Mouse (Mus musculus) CD4-positive helper T cell, adult 2 months (primary cell): ENCODE measurements around the gene Unc93b1.
A peak's percentile ranks its signal among the peaks of the same experiment; 100 is the strongest.

Experiments
- DNase-seq: peaks from one replicate; pipeline ENCODE4 v3.0.0-alpha.2; 2012; ENCODE audit warnings: low read depth, missing footprints, low spot score

The Unc93b1 gene

DNA sequence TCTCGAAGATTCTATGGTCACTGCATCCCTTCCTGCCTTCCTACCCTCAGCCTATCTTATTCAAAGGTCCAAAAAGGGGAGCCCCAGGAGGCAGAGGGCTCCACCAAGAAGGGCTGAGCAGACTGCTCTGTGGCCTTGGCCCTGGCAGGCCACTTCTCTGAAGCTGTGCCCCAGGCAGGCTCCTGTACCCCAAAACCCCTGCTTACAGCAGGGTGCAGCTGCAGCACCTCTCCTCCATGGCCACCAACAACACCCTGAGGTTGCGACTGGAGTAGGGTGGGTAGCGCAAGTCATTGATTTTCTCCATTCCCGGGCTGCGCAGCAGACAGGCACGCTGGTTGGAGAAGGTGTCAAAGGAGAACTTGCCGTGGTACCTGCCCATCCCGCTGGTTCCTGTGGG, 21.3 kb upstream of the Unc93b1 start:
- no peak for DNase-seq

DNA sequence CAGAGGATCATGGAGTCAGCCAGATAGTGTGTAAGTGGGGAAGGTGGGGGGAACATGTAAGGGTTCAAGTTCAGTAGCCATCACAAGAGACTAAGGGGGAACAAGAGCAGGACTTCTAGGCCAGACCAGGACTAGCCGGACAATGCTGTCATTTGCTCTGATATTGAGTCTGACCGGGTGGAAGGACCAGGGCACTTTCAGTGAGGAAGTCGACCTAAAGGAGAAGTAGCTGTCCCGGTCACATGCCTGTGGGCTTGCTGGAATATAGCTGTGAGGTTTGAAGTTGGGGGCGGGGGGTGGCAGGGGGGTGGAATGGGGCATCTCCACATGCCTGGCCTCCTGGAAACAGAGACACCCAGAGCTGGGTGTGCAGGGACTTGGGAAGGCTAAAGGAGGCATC, 20.5 kb upstream of the Unc93b1 start:
- DNase-seq, result no peak

DNA sequence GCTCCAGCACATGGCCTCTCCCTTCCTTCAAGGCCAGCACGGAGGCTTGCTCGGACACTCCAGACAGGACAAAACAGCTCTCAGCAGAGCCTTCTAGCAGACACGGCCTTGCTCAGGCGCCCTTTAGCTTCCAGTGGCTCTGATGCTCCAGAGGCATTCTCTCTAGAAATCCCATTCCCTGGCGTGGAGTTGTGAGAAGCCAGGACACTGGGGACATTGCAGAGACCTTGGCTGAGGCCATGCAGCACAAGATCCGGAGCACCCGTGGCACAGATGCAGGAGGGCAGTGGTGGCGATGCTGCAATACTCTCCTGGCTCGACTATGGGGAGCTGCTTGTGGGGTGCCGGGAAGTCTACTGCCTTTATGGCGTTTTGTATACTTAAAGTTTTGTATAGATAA, 18.3 kb upstream of the Unc93b1 start:
- no peak for DNase-seq

DNA sequence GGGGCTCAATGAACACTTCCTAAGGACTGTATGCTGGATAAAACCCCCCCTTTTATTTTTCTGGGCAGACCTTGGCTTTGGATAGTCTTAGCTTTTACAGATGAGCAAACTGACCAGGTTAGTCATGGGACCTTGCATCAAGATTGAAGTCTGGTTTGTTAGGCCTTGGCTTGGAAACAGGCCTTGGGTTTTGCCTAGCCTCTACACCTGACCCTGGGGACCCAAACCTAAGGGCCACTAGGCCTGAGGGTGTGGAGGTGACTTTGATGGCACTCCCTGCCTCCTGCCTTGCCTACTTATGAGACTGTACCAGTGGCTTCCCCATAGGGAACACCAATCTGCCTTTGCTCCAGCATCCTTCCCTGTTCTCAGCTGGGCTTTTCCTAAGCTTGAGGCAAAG, 15.1 kb upstream of the Unc93b1 start:
- DNase-seq, result no peak

DNA sequence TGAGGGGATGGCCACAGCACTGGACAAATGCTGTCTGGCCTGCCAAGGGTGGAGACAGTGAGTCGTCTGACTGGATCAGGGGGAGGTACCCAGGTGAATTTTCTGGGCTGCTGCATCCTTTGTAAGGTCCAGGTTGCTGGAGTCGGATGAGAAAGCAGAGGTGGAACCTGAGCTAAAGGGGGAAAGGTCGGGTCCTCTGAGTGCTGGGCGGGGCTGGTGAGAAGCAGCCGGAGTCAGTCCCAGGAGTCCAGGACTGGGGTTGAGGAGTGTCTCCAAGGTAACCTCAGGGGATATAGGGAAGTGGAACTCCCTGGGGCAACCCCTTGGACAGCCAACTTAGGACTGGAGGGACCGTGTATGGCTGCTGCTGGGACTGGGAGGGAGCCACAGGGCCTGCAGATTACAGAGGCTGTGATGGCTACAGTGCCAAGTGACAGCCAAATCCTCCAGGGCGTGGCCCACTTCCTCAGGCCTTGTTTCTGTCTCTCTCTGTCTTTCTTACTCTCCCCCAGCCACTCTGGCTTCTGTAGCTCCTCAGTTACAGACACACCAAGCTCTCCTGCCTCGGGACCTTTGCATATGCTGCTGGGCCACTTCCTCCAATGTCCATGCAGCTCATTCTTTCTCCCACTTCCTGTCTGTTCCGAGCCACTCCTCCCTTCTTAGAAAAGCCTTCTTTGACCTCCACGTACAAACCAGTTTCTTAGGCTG, 12.2 kb upstream of the Unc93b1 start:
- no peak for DNase-seq

DNA sequence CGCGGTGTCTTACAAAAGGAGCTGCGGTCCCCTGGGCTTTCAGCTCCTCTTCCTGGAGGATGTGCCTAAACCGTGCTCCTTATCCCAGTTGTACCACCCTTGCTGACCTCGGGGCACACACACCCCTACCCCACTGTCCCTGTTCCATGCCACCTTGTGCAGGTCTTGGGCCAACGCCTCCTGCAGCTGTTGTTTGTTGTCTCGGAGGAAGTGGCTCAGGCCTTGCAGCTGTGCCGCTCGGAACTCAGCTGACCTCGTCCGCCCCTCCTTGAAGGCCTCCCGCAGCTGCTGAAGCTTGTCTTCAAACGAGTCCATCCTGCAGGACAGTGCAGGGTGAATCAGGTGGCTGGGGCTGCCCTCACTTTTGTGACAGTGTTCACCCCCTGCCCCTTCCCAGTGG, 11.4 kb upstream of the Unc93b1 start:
- no peak for DNase-seq

DNA sequence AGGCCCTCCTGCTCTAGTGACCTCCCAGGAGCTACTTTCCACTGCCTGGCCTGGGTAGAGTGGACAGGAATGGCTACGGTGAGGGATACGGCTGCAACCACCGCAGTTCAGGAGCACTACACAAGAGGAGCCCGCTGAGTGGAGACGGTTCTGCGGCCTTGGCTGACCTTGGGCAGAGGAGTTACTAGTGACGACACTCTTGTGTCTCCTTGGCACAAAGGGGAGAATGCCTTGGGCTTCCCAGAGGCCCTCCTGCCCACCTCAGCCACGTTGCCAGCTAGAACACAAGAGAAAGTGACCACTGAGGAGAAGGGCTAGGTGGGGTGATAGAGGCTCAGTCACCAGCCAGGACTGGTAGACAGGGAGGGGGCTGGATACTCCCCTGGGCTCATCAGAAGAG, 10.8 kb upstream of the Unc93b1 start:
- DNase-seq, result no peak

DNA sequence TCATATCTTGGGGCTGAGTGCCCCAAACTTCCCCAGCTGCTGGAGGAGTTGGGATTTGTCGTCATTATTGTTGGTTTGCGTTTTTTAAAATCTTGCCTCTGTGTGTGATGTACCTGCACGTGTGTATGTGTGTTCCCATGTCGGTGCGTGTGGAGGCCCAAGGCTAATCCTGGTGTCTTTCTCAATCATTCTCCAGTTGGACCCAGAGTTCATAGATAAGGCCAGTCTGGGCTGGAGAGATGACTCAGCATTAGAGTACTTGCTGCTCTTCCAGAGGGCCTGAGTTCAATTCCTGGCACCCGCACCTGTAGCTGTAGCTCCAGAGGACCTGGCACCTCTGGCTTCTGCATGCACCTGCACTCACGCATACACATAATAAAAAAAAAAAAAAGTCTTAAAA, 10.1 kb upstream of the Unc93b1 start:
- no peak for DNase-seq

DNA sequence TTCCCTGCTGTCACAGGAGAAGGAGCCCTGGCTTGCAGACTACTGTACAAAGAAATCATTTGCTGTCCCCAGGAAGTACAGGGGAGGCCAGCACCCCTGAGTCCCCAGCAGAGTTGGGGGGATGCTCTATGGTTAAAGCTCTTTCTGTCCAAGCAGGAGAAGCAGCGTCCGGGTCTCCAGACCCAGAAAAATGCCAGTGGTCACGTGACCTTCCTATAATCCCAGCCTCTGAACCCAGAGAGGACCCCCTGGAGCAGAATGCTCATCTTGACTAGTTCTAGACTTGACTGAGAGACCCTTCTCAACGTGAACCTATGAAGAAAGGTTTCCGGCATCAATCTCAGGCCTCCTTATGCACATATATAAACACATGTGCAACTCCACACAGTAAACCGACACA, 9.1 kb upstream of the Unc93b1 start:
- DNase-seq, result no peak

DNA sequence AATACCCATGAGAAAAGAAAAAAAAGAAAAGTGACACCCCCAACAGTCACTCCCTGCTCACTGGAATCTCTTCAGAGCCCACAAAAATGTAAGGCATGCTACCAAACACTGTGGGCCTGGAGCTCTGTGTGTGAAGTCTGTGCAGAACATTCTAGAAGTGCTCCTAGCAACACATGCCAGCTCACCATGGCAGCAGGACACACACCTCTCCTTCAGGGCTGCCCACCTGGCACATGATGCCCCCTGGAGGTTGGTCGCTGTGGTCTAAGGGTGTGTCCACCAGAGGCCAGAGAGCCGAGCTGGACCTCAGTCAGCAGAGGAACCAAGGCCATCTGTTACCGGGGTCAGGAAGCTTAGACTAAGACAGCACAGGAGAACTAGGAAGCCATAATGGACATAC, 8.7 kb upstream of the Unc93b1 start:
- no peak for DNase-seq

DNA sequence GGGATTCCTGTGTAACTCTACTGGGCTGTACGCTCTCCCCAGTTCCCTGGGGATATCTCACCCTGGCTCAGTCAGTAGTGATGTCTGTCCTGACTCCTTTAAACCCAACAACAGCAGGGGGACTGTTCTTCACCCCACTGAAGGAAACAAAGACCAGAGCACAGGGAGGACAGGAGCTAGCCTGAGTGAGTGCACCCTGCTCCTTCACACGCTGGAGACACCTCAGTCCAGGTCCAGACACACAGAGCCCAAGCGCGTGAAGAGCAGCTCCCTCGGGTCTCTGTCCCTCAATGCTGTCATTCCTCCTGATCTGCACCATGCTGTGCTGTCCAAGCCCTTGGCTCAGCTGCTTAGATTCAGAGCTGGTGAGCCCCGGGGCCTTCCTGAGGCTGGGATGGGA, 8.3 kb upstream of the Unc93b1 start:
- DNase-seq, result no peak

DNA sequence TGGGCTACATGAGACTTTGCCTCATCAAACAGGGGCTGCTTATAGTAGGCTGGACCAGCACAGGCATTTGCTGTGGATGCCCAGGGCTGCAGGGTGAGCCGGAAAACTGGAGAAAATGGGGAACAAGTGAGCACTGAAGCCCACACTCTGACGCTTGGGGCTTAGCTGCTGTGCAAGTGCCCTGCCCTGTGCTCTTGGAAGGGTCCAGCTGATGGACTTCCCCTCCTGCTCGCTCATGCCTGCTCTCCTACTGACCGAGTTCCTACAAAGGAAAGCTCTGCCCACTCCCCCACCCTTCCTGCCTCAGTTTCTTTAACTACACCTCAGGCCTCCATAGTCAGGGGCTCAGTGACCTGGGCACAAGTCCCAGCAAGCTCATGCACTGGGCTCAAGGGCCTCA, 7.0 kb upstream of the Unc93b1 start:
- no peak for DNase-seq

DNA sequence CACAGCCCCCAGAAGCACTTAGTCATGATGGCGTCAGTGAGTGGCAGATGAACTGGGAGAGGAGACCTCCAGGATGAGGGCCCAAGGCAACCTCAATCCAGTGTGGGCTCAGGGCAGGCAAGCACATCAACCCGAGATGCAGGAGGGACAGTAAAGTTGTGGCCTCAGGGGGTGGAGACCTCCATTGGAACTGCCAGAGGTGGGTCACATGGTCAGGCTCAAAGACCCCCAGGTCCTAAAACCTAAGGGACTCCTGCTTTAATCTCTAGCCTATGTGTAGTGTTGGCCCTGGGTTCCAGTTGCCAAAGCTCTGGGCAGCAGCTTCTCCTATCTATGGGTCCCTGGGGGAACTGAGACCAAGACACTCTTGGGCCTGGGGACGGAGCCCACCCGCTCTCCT, 6.2 kb upstream of the Unc93b1 start:
- DNase-seq, result no peak

DNA sequence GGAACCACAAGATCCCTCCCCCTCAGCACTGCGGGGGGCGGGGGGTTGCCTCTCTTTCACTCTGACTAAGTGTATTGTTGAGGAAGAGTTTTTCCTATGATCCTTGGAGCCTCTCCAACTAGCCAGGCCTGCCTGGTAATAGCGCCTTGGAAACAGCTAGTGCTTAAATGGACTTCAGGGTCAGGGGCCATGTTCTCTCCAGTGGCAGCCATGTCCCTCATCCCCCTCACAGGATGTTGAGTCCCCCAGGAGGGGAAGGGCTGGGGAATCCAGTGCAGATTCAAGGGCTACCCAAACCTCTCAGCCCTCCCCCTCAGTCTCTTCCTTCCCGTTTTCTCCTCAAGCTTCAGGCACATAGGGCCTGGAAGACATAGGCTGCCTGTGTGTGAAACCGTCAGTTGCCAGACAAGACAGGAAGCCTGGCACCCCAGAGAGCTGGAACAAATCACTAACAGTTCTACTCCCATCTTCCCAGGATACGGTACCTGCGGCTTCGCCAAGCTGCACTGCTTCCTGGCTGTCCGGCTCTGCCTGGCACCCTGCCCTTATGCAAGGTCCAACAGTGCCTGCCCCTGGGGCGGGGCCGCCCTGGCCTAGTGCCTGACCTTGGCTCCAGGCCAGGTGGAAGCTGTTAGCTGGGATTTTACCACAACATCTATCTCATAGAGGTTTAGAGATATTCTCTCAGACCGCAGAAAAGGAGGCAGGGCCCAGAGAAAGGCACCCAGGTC, 5.6 kb upstream of the Unc93b1 start, which contains the start of gene Aldh3b1:
Aldh3b1 (minus strand) TSS at position 598 of the 731 bp plus-strand sequence.
- peak; percentile 29 for DNase-seq

DNA sequence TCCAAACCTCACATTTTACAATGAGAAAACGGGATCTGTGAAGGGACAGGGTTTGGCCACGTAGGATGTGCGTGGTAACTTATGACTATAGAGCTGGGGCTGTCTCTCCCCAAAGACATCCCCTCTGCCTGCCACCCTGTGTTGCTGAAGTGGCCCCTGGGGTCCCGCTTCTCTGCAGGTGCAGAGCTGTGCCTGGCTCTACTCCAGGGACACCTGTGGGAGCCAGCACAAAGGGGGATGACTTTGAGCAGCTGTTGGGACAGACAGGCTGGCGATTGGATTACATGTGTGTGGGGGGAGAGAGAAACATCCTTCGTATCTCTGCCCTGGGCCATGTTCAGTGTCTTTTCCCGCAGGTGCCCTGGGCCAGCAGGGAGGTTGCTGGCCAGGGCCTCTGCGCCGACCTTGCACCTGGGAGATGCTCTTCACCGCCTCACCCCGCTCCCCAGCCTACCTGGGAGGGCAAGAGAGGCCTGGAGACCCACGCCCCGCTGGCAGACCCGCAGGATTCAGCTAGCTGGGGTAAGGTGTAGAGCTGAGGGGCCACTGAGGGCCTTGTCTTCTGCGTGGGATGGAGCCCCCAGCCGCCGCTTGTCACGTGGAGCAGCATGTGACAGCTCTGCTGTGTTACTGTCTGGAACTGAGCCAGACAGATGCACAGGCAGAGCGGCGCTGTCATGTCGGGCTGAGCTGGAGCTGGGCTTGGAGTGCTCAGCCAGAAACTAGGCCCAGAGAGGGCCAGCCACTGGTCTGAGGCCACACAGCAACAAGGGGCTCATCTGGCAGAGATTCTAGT, 4.5 kb upstream of the Unc93b1 start:
- DNase-seq, result no peak

DNA sequence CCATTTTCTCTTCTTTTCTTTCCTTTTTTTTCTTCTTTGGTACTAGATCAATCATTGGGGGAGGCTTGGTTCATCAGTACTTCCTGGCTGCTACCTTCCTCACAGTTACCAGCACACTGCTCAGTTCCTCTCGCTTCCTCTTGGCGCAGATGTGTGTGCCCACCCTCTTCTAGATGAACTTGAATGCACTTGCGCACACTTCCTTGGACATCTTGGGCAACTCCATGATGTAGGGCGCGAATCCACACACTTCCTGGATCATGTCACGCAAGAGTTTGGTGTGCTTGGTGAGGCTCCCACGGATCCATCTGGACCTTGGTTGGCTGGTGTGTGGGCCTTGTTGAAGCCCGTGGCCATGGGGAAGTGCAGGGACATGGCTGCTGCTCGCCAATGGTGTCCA, 3.3 kb upstream of the Unc93b1 start:
- DNase-seq, result no peak

DNA sequence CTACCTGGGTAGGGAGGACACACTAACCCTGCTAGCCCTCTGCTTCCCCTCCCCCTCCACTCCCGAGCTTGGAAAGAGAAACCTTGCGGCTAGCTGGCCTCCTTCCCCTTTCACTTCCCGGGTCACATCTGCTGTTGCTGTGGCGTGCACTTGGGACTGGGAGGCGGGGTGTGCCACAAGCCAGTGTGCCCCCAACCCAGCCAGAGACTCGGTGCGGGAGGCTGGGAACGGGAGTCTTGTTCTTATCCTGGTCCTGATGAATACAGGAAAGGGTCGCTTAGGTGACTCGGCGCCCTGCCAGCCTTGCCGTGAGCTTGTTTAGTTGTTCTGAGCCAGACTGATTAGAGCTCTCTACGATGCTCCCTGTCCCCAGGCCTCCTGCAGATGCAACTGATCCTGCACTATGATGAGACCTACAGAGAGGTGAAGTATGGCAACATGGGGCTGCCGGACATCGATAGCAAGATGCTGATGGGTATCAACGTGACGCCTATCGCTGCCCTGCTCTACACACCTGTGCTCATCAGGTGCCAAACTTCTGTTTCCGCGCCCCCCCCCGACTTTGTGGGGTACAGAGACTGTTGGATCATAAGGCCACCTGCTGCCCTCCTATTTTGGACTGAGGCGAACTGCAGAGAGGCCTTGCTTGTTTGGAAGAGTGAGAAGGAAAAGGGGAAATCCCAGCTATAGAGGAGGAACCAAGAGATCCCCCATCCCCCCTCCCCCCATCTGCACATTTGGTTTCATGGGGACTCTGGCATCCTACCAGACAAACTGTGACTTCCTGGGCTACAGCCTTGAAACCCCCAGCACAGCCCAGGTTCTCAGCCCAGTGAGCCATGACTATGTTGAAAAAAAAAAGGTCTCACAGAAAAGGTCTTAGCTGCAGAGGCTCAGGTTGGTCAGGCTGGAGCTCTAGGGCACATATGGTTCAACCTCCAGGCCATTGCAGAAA, 1.2 kb downstream of the Unc93b1 start:
- DNase-seq, result peak; percentile 67

DNA sequence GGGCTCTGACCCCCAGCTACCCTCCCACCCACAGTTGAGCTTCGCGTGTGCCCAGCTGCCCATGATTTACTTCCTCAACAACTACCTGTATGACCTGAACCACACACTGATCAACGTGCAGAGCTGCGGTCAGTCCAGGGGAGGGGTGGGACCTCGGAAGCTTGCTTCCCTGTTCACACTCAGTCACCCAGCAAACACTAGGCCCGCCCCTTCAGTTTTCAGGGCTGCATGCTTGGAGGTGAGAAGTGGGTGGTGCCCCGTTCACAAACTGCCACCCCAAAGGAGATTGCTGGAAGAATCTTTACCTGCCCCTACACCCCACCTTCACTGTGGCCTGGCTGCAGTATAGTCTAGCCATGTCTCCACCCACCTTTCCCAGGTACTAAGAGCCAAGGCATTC, 7.3 kb downstream of the Unc93b1 start:
- DNase-seq, result no peak

DNA sequence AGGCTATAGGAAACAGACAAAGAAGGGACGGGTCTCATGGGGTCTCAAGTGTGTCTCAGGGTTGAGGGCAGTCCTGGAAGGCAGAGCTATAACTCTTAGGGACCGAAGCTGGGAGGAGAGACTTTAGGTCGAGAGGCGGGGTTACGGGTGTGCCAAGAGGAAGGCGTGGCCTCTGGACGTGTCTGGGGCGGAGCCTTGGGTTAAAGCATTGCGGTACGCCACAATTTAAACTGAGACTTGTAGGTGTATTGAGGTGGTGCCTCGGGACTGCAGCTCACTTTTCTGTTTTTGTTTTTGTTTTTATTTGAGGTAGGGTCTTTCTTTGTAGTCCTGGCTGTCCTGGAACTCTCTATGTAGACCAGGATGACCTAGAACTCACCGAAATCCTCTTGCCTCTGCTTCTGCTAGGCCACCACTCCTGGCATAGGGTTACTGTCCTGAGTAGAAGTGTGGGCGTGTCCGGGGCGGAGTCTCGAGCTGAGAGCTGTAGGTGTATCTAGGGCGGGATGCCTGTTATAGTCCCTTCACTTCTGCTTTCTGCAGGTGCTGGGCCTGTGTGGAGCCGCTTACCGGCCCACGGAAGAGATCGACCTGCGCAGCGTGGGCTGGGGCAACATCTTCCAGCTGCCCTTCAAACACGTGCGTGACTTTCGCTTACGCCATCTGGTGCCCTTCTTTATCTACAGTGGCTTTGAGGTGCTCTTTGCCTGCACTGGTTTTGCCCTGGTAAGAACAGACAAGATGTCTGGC, 8.2 kb downstream of the Unc93b1 start:
- peak; percentile 78 for DNase-seq

DNA sequence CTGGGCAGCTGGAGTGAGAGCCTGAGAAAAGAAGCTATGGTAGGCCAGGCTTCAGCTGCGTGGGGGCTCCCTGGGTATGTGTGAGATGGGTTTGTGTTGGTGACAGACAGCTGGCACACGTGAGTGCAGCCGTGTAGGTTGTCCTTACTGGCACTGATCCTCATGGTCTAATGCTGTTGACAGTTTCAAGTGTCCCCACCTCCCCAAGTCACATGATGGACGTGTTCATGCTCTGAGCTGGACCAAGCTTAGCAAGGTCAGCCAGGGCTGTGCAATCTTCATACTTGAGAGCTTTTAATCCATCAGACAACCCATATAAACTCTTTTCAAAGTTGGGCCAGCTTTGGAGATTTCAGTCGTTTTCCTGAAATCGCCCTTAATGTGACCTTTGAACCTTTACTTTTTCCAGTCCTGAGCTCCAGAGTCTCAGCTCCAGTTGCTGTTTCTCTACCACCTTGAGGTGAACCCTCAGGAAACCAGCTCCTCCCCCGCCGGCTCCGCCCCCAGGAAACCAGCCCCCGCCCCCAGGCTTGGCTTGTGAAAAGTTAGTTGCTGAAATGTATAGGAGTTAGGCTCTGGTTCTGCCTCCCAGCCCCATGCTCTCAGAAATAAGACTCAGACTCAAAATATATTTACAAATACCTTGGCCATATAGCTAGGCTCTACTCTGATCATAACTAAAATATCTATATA, 11.0 kb downstream of the Unc93b1 start:
- peak; percentile 67 for DNase-seq
